Mouse (Mus musculus) cerebellum, adult (tissue): ENCODE data around the gene Ino80b.

ENCODE experiments used
- ATAC-seq: cut with Nextera tagmentation; 2 replicates; pipeline ENCODE4 v1.9.2; 2017; ENCODE audit warnings: mild to moderate bottlenecking, moderate library complexity, mixed read lengths; ENCODE audit not compliant: insufficient number of reproducible peaks, low FRiP score, low TSS enrichment

Ino80b gene

DNA sequence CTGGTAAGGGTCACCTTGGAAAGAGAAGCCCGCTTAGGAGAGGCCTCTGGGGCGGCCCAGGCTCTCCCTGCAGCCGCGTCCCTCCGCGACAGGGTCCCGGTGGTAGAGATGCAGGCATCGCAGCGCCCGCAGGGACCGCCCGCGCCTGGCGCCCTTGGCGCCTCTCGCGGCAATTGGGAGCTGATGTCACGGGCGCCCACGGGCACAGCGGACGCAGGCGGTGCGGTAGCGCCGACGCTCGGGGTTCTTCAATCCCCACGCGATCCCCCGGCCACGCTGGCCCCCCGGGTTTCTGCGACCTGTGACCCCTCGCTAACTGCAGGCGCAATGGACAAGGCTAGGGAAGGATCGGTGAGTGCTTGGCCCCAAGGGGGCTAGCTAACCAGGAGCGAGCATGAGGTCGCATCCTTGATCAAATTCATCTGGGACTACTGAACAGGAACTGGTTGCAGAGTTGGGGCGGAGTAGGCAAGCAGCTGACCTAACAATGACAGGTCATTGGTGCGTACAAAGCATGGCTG lies 17.0 kb upstream of the Ino80b start:
- no peak for ATAC-seq

GRCm38 (mm10) chr6:83141636-83142035 lies 16.4 kb upstream of the Ino80b start:
- ATAC-seq, result no peak

GRCm38 (mm10) chr6:83140044-83140443 lies 14.8 kb upstream of the Ino80b start:
- ATAC-seq, result no peak

DNA sequence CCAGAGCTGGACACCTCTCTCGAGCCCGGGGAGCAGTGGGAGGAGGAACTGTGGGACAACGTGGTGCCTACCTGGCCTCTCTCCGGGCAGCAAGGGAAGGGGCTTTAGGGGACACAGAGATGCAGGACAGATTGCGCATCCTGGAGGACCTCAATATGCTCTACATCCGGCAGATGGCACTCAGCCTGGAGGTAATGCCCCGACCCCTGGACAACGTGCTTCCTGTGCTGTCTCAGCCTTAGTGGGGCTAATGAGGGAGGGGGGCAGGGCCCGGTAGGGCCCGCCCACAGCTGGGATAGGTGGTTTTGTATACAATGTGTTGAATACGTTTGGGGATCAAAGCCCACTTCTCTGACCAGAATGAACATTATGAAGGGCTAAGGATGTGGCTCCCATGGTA lies 12.8 kb upstream of the Ino80b start:
- no peak for ATAC-seq

- ATAC-seq, result no peak
These were observed 12.3 kb upstream of the Ino80b start for GRCm38 (mm10) chr6:83137576-83137950.

DNA sequence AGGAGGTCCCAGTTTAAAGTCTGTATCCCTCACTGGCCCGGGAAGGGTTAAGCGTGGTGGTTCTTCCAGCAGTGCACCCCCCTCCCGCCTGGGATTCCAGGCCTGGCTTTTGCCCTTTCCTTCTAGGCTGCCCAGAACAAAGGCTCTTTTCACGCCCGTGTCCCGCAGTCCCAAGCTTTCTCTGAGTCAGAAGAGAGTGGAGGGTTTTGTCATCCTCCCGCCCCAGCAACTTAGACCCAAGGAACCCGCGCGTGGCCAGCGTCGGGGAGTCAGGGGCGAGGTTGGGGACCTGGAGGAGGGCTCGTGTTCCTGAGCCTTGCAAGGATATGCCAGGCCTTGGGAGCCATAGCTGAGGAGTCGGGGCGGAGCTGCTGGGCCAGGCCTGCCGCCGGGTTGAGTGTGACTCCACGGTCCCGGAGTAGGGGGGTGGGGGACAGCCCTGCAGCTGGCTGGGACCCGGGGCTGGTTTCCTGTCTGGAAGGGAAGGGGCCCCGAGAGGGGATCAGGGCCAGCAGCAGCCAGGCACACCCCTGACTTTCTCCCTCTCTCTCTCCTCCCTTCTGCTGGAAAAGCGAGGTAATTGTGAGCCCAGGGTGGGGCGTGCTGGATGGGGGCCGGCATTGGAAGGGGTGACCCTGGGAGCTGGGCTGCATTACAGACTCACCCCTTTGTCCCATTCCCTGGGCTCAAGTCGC lies 11.8 kb upstream of the Ino80b start:
- ATAC-seq, result peak; percentile 45; the same call in 1 of the 2 replicates

- no peak for ATAC-seq
These were observed 11.2 kb upstream of the Ino80b start for GRCm38 (mm10) chr6:83136291-83136880.

GRCm38 (mm10) chr6:83135571-83136161 lies 10.4 kb upstream of the Ino80b start:
- ATAC-seq, result no peak; the same call in 1 of the 2 replicates

GRCm38 (mm10) chr6:83134951-83135513 lies 9.8 kb upstream of the Ino80b start, which contains the start of gene Rtkn:
TSS of gene Rtkn (plus strand) at chr6:83135463.
- no peak for ATAC-seq

- ATAC-seq, result no peak
These were observed 9.0 kb upstream of the Ino80b start for GRCm38 (mm10) chr6:83134226-83134625.

- no peak for ATAC-seq
These were observed 7.1 kb upstream of the Ino80b start for GRCm38 (mm10) chr6:83132176-83132919.

DNA sequence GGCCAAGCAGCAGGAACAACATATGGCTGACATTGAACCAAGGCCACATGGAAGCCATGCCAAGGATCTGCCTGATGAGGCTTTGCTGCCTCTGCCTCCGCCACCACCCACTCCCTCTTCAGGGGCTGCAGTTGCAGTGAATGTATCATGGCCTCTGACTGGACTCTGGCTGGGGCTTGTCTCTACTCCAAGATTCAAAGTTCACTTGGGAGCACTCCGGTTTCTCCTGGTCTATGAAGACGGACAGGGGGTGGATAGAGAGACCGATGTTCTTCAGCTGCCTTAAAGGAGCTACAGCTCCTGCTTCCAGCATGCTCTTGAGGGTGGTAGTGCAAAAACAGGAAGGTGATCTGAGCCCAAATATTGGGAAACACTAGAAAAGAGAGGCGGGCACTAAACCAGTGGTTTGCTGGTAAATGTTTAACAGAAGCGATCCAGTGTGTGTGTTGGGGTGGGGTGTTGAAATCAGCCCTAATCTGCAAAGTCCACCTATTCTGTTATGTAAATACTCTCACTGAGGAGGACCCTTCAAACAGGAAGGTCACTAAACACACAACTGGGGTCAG lies 6.3 kb upstream of the Ino80b start:
- ATAC-seq, result no peak

GRCm38 (mm10) chr6:83127419-83127818 lies 2.2 kb upstream of the Ino80b start:
- ATAC-seq, result no peak

DNA sequence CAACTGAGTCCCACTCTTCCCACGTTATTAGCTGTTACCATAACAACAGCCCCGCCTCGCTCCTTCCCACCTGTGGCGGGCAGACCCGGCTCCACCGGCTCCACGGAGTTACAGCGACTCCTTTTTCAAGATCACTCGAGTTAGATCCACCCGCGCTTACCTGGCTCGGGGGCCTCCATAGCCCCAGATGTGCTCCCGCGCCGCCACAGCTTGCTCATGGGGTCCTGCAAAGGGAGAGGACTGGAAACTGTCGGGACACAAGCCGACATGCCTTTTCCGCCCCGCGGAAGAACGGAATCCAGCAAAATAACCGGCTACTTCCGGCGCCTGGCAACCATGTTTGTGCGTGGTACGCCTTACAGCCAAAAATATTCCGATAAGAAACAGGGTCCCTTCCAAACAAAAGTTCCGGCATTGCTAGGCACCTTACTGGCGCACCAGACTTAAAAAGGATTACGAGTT lies 349 bp downstream of the Ino80b start:
- peak; percentile 32; the same call in 1 of the 2 replicates for ATAC-seq

GRCm38 (mm10) chr6:83122961-83123360 lies 2.3 kb downstream of the Ino80b start:
- no peak for ATAC-seq

GRCm38 (mm10) chr6:83121863-83122710 lies 3.1 kb downstream of the Ino80b start:
- no peak; the same call in 1 of the 2 replicates for ATAC-seq

DNA sequence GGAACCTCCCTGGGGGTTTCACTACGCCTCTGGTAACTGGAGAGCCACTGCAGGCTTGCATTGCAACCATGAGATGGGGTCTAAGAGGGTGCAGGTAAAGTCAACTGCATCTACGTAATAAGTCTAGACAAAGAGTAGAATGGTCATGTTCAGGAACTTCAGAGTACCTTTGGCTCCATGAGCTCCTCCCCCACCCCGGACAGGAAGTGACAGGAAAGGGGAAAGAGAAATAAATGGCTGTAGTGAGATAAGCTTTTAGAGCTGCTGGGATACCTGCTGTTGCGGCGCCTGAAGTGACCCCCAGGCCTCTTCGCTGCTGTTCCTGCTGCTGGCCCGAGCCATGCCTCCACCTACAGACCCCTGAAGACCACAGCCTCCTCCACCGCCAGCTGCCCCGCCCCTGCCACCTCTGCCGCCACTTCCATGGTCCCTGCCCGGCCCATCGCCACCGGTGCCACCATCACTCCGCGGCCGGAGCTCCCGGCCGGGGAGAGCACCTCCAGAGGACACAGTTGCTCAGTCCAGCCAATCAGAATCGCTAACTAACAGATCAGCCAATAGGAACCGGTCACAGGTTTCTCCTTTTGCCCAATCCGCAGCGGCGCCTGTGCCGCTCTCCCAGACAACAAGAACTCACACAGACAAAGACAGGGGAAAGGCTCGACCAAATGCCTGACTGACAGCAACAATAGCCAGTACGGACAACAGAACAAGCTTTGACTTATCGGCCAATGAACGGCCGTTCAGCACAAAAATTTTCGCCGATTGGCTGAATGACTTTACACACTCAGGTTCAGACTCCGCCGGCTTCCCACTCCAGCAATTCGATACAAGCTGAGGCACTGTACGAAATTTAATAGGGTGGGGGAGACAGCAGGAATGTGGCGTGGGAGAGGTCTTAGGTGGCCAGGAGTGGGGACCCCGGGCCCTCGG lies 4.0 kb downstream of the Ino80b start, which contains the start of gene Wbp1:
Wbp1 (minus strand) TSS at position 630 of the 933 bp plus-strand sequence.
- ATAC-seq, result peak; percentile 95

- no peak for ATAC-seq
These were observed 5.5 kb downstream of the Ino80b start for GRCm38 (mm10) chr6:83119734-83120051.
